Mouse (Mus musculus) MEL (cell line): ENCODE results near the gene Bcl7c. TPM values are rescaled to one million over a fixed set of nuclear protein-coding genes. Genes with fewer than 3 reads are reported as not detected.

ENCODE experiments used
- DNase-seq: peaks from one replicate; pipeline ENCODE4 v3.0.0; 2011; ENCODE audit warnings: low read depth, low spot score
- H3K27ac ChIP-seq: 2 replicates; pipeline ENCODE4 v1.5.1; 2012; ENCODE audit warnings: low read depth, mild to moderate bottlenecking, control low read depth, low read length, moderate library complexity; ENCODE audit not compliant: control insufficient read depth
- H3K27me3 ChIP-seq, 2 experiments: fragments of 150-350 bp in 1 of 2; sonication (generic) in 1 of 2; 2 replicates each; pipeline ENCODE4 v1.6.1; 2012; ENCODE audit warnings: low read length in 2 of 2, mild to moderate bottlenecking in 2 of 2, improper control_type of control experiment in 1 of 2, moderate library complexity in 1 of 2; ENCODE audit not compliant: insufficient read depth in 2 of 2, control insufficient read depth in 1 of 2
- H3K36me3 ChIP-seq, 2 experiments: 2 replicates each; pipeline ENCODE4 v1.6.1; 2012 to 2014; ENCODE audit warnings: low read length in 2 of 2, improper control_type of control experiment in 1 of 2, inconsistent platforms in 1 of 2, mild to moderate bottlenecking in 1 of 2; ENCODE audit not compliant: insufficient read depth in 2 of 2, control insufficient read depth in 1 of 2
- H3K4me1 ChIP-seq, 2 experiments: fragments of 150-350 bp in 1 of 2; sonication (generic) in 1 of 2; 2 replicates each; pipeline ENCODE4 v1.6.1; 2012; ENCODE audit warnings: low read length in 2 of 2, improper control_type of control experiment in 1 of 2, mild to moderate bottlenecking in 1 of 2; ENCODE audit not compliant: insufficient read depth in 2 of 2, control insufficient read depth in 1 of 2
- H3K4me3 ChIP-seq, 2 experiments: fragments of 150-350 bp in 1 of 2; sonication (generic) in 1 of 2; 2 replicates each; pipeline ENCODE4 v1.5.1; 2012; ENCODE audit warnings: low read depth in 2 of 2, low read length in 2 of 2, mild to moderate bottlenecking in 2 of 2, moderate library complexity in 2 of 2, control low read depth in 1 of 2, improper control_type of control experiment in 1 of 2; ENCODE audit not compliant: control insufficient read depth in 1 of 2, insufficient read depth in 1 of 2
- H3K79me2 ChIP-seq: 2 replicates; pipeline ENCODE4 v1.6.1; 2012; ENCODE audit warnings: mild to moderate bottlenecking, low read length, moderate library complexity; ENCODE audit not compliant: control insufficient read depth, poor library complexity, insufficient read depth
- H3K9ac ChIP-seq: 2 replicates; pipeline ENCODE4 v1.6.1; 2012; ENCODE audit warnings: low read depth, mild to moderate bottlenecking, control low read depth, low read length, moderate library complexity; ENCODE audit not compliant: control insufficient read depth, poor library complexity, severe bottlenecking
- H3K9me3 ChIP-seq: fragments of 150-350 bp; sonication (generic); replicated peaks from 2 replicates; pipeline ENCODE4 v1.6.1; 2012; ENCODE audit warnings: mild to moderate bottlenecking, low read length, improper control_type of control experiment, moderate library complexity; ENCODE audit not compliant: insufficient read depth
- CTCF ChIP-seq, 3 experiments: IDR thresholded peaks in 2 of 3; conservative IDR thresholded peaks in 1 of 3; 2 replicates each; pipeline ENCODE4 v1.5.1; 2011 to 2012; ENCODE audit warnings: low read length in 3 of 3, low read depth in 2 of 3, mild to moderate bottlenecking in 2 of 3, improper control_type of control experiment in 1 of 3, inconsistent platforms in 1 of 3, mixed read lengths in 1 of 3, moderate library complexity in 1 of 3; ENCODE audit not compliant: control insufficient read depth in 1 of 3, insufficient read depth in 1 of 3, poor library complexity in 1 of 3, severe bottlenecking in 1 of 3
- E2F4 ChIP-seq: IDR thresholded peaks from 2 replicates; pipeline ENCODE4 v1.6.1; 2011; ENCODE audit warnings: low read depth, low read length, improper control_type of control experiment, borderline replicate concordance
- ELF1 ChIP-seq: IDR thresholded peaks from 2 replicates; pipeline ENCODE4 v1.6.1; 2014; ENCODE audit warnings: low read depth, mild to moderate bottlenecking, inconsistent platforms, low read length, improper control_type of control experiment, moderate library complexity
- EP300 ChIP-seq, 2 experiments: IDR thresholded peaks; 2 replicates each; pipeline ENCODE4 v1.6.1; 2011; ENCODE audit warnings: improper control_type of control experiment in 2 of 2, low read length in 2 of 2, low read depth in 1 of 2, mild to moderate bottlenecking in 1 of 2
- ETS1 ChIP-seq: IDR thresholded peaks from 2 replicates; pipeline ENCODE4 v1.6.1; 2012; ENCODE audit warnings: low read depth, mild to moderate bottlenecking, inconsistent platforms, low read length, improper control_type of control experiment, moderate library complexity
- GABPA ChIP-seq: IDR thresholded peaks from 2 replicates; pipeline ENCODE4 v1.6.1; 2012; ENCODE audit warnings: low read depth, mild to moderate bottlenecking, inconsistent platforms, low read length, improper control_type of control experiment, moderate library complexity
- GATA1 ChIP-seq: IDR thresholded peaks from 2 replicates; pipeline ENCODE4 v1.6.1; 2011; ENCODE audit warnings: low read depth, low read length, improper control_type of control experiment
- JUND ChIP-seq: IDR thresholded peaks from 2 replicates; pipeline ENCODE4 v1.6.1; 2011; ENCODE audit warnings: low read depth, mild to moderate bottlenecking, improper control_type of control experiment, low read length
- KAT2A ChIP-seq: conservative IDR thresholded peaks from 2 replicates; pipeline ENCODE4 v1.6.1; 2012; ENCODE audit warnings: low read depth, low read length, improper control_type of control experiment, inconsistent platforms
- MAFK ChIP-seq: IDR thresholded peaks from 2 replicates; pipeline ENCODE4 v1.6.1; 2011; ENCODE audit warnings: low read depth, mild to moderate bottlenecking, low read length, improper control_type of control experiment, borderline replicate concordance
- MAZ ChIP-seq: IDR thresholded peaks from 2 replicates; pipeline ENCODE4 v1.6.1; 2012; ENCODE audit warnings: low read depth, mild to moderate bottlenecking, inconsistent platforms, low read length, improper control_type of control experiment
- MEF2A ChIP-seq: IDR thresholded peaks from 2 replicates; pipeline ENCODE4 v1.6.1; 2014; ENCODE audit warnings: low read depth, mild to moderate bottlenecking, inconsistent platforms, low read length, improper control_type of control experiment; ENCODE audit not compliant: poor library complexity, insufficient replicate concordance, severe bottlenecking; ENCODE audit errors: extremely low read depth
- MXI1 ChIP-seq: IDR thresholded peaks from 2 replicates; pipeline ENCODE4 v1.6.1; 2011; ENCODE audit warnings: mild to moderate bottlenecking, low read depth, low read length, improper control_type of control experiment
- MYB ChIP-seq: IDR thresholded peaks from 2 replicates; pipeline ENCODE4 v1.6.1; 2011; ENCODE audit warnings: mild to moderate bottlenecking, low read depth, low read length, improper control_type of control experiment
- MYC ChIP-seq: IDR thresholded peaks from 2 replicates; pipeline ENCODE4 v1.6.1; 2011; ENCODE audit warnings: low read depth, mild to moderate bottlenecking, low read length, improper control_type of control experiment, moderate library complexity
- POLR2A ChIP-seq, 2 experiments: IDR thresholded peaks; 2 replicates each; pipeline ENCODE4 v1.6.1; 2011 to 2012; ENCODE audit warnings: low read length in 2 of 2, mild to moderate bottlenecking in 2 of 2, control low read depth in 1 of 2, improper control_type of control experiment in 1 of 2, low read depth in 1 of 2, moderate library complexity in 1 of 2; ENCODE audit not compliant: control insufficient read depth in 1 of 2, insufficient read depth in 1 of 2, poor library complexity in 1 of 2
- POLR2AphosphoS2 ChIP-seq: IDR thresholded peaks from 2 replicates; pipeline ENCODE4 v1.6.1; 2011; ENCODE audit warnings: low read length, improper control_type of control experiment
- POLR2AphosphoS5 ChIP-seq: IDR thresholded peaks from 2 replicates; pipeline ENCODE4 v1.6.1; 2012; ENCODE audit warnings: low read depth, borderline replicate concordance, mild to moderate bottlenecking, inconsistent platforms, low read length, moderate library complexity, mixed read lengths
- RAD21 ChIP-seq: IDR thresholded peaks from 2 replicates; pipeline ENCODE4 v1.6.1; 2011; ENCODE audit warnings: mild to moderate bottlenecking, low read depth, low read length, improper control_type of control experiment
- SIN3A ChIP-seq: IDR thresholded peaks from 2 replicates; pipeline ENCODE4 v1.6.1; 2012; ENCODE audit warnings: low read length, improper control_type of control experiment, inconsistent platforms
- SMC3 ChIP-seq: IDR thresholded peaks from 2 replicates; pipeline ENCODE4 v1.6.1; 2011; ENCODE audit warnings: low read depth, low read length, improper control_type of control experiment
- TAL1 ChIP-seq: IDR thresholded peaks from 2 replicates; pipeline ENCODE4 v1.6.1; 2012; ENCODE audit warnings: mild to moderate bottlenecking, inconsistent platforms, low read length, moderate library complexity, mixed read lengths
- TBP ChIP-seq: IDR thresholded peaks from 2 replicates; pipeline ENCODE4 v1.8.0; 2011; ENCODE audit warnings: low read depth, low read length, improper control_type of control experiment
- TCF12 ChIP-seq: IDR thresholded peaks from 2 replicates; pipeline ENCODE4 v1.6.1; 2014; ENCODE audit warnings: low read depth, mild to moderate bottlenecking, inconsistent platforms, low read length, improper control_type of control experiment, moderate library complexity
- ZC3H11A ChIP-seq: IDR thresholded peaks from 2 replicates; pipeline ENCODE4 v1.6.1; 2012; ENCODE audit warnings: low read depth, mild to moderate bottlenecking, inconsistent platforms, low read length, improper control_type of control experiment
- ZKSCAN1 ChIP-seq: IDR thresholded peaks from 2 replicates; pipeline ENCODE4 v1.6.1; 2012; ENCODE audit warnings: low read depth, mild to moderate bottlenecking, inconsistent platforms, low read length, improper control_type of control experiment, moderate library complexity
- ZMIZ1 ChIP-seq: IDR thresholded peaks from 2 replicates; pipeline ENCODE4 v1.6.1; 2012; ENCODE audit warnings: low read depth, mild to moderate bottlenecking, inconsistent platforms, low read length, improper control_type of control experiment, moderate library complexity
- ZNF384 ChIP-seq: IDR thresholded peaks from 2 replicates; pipeline ENCODE4 v1.6.1; 2012; ENCODE audit warnings: low read depth, mild to moderate bottlenecking, inconsistent platforms, low read length, improper control_type of control experiment
- polyA plus RNA-seq, 2 experiments: library from polyadenylated mRNA; stranded (reverse) in 1 of 2; unstranded in 1 of 2; fragments of >175 nt in 1 of 2; fragments of >200 nt in 1 of 2; gene quantifications; 2 replicates each; pipeline versions ENCODE4 v1.2.1 to v1.2.4; 2012; ENCODE audit warnings: low replicate concordance in 2 of 2, low read depth in 1 of 2; ENCODE audit not compliant: insufficient read length in 2 of 2, insufficient read depth in 1 of 2, missing spikeins in 1 of 2
- total RNA-seq: library from RNA; depleted of rRNA; stranded (reverse); fragments of 300-350 nt; gene quantifications from 2 replicates; pipeline ENCODE4 v1.2.3, GENCODE M21; 2012

Bcl7c gene
- total and polyA plus RNA-seq, 3 experiments = 72.4 to 98.4 TPM; not detected in 1

DNA sequence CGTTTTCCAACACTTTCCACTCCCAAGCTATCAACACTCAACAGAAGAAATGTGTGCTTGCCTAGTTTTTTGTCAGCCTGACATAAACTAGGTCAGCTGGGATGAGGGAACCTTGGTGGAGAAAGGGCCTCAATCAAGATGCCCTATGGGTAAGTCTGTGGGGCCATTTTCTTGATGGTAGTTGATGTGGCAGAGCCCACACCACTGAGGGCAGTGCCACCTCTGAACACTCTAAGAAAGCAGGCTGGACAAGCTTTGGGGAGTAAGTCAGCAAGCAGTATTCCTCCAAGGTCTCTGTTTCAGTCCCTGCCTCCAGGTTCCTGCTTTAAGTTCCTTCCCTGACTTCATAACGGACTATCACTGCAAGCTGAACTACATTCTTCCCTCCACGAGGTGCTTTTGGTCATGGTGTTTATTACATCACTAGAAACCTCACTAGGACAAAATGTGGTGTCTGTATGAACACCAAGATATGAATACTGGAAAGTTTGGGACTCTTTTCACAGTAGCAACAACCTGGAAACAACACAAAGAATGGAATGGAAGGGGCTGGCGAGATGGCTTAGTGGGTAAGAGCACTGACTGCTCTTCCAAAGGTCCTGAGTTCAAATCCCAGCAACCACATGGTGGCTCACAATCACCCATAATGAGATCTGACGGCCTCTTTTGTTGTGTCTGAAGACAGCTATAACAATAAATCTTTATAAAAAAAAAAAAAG, 687 bp upstream of the Bcl7c start:
- Histone ChIP-seq H3K36me3 (peaks cover 0 to 10% of the 10 kb centered on the region in 2 experiments; a peak in 2 of 4 replicates), H3K79me2 (peaks cover 5% of the 10 kb centered on the region), H3K4me3 (peak overlapping the region; percentile 29 to 62), H3K4me1 (peaks cover 4 to 14% of the 10 kb centered on the region in 2 experiments), H3K9me3 (no peaks in the 10 kb centered on the region), H3K9ac (peak overlapping the region; percentile 84), H3K27ac (peak overlapping the region; percentile 83), H3K27me3 (no peaks in the 10 kb centered on the region)
- TF ChIP-seq TBP = peak; percentile 80
- no peak for TF ChIP-seq MXI1
- peak; percentile 69 for DNase-seq

DNA sequence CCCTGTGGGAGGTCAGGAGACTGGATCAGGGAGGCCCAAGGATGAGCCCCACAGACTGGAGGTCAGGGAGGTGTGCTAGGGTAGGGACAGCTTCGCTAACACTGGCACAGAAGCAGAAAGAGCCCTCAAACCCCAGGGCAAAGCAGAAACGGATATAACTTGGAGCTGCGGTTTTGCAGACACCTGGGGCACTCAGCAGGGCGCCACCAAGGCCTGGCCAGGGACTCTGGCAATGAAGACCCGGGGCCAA, 851 bp downstream of the Bcl7c start:
- H3K4me1 ChIP-seq = peaks cover 4 to 14% of the 10 kb centered on the region in 2 experiments
- DNase-seq = no peak
- H3K4me3 ChIP-seq = peak overlapping the region; percentile 75 to 76
- TF ChIP-seq MYC (no peak), MAZ (no peak), GATA1 (no peak), POLR2AphosphoS5 (no peak), ZMIZ1 (0 out of 2 replicates have a peak, but pooled peaks have one; percentile 7), TCF12 (0 out of 2 replicates have a peak, but pooled peaks have one; percentile 23), TAL1 (no peak), MYB (no peak), SMC3 (no peak), ETS1 (peak; percentile 53; the same call in 1 of the 2 replicates), RAD21 (no peak), ZKSCAN1 (no peak), CTCF (IDR thresholded peaks at IDR 0.05 in 2 of 3, conservative IDR thresholded peaks at IDR 0.05 in 1 of 3; ENCODE audit: control insufficient read depth in 1 of 3, insufficient read depth in 1 of 3, low read depth in 2 of 3, low read length in 3 of 3, poor library complexity in 1 of 3, severe bottlenecking in 1 of 3) (no peak), ELF1 (no peak), JUND (no peak), ZC3H11A (no peak), POLR2AphosphoS2 (no peak), POLR2A (IDR thresholded peaks at IDR 0.05; ENCODE audit: control insufficient read depth in 1 of 2, insufficient read depth in 1 of 2, low read depth in 1 of 2, low read length in 2 of 2, poor library complexity in 1 of 2) (no peak), TBP (no peak), EP300 (IDR thresholded peaks at IDR 0.05; ENCODE audit: low read depth in 1 of 2, low read length in 2 of 2) (no peak), SIN3A (0 out of 2 replicates have a peak, but pooled peaks have one; percentile 53), GABPA (no peak), MEF2A (no peak), ZNF384 (no peak), E2F4 (no peak), KAT2A (no peak), MAFK (no peak)
- H3K27ac ChIP-seq = peak overlapping the region; percentile 83
- no peaks in the 10 kb centered on the region for H3K27me3 ChIP-seq
- peaks cover 0 to 7% of the 10 kb centered on the region in 2 experiments; a peak in 2 of 4 replicates for H3K36me3 ChIP-seq
- peak overlapping the region; percentile 84 for H3K9ac ChIP-seq
- peaks cover 5% of the 10 kb centered on the region for H3K79me2 ChIP-seq
- no peaks in the 10 kb centered on the region for H3K9me3 ChIP-seq
